Mouse (Mus musculus) neural tube, embryonic 11.5 days (tissue): ENCODE measurements at regions not wholly inside any gene's neighbourhood (a gene's known extent, or its start where the extent isn't known, plus 50 kb on each side); places are given as distances from the start of the nearest gene placed in this dataset.

Experiments used
- ATAC-seq: fragments of 200-750 bp; cut with Nextera tagmentation; 2 replicates; pipeline ENCODE4 v1.8.0; 2017; ENCODE audit warnings: moderate number of reproducible peaks, mild to moderate bottlenecking, moderate TSS enrichment, moderate library complexity; ENCODE audit not compliant: insufficient read depth, low FRiP score, low TSS enrichment
- DNase-seq: peaks from one replicate; pipeline ENCODE4 v3.0.0-alpha.2; 2015; ENCODE audit warnings: low spot score
- H3K27ac ChIP-seq: fragments of 300-500 bp; sonication (generic); 2 replicates; pipeline ENCODE4 v1.5.1; 2014; ENCODE audit warnings: low read depth, mild to moderate bottlenecking, low read length
- H3K27me3 ChIP-seq: fragments of 300-500 bp; sonication (generic); 2 replicates; pipeline ENCODE4 v1.6.1; 2014; ENCODE audit warnings: mild to moderate bottlenecking, low read length, mixed read lengths; ENCODE audit not compliant: control insufficient read depth, insufficient read depth
- H3K36me3 ChIP-seq: fragments of 300-500 bp; sonication (generic); 2 replicates; pipeline ENCODE4 v1.6.1; 2014; ENCODE audit warnings: mild to moderate bottlenecking, low read length, moderate library complexity, mixed read lengths; ENCODE audit not compliant: control insufficient read depth, insufficient read depth
- H3K4me1 ChIP-seq: fragments of 300-500 bp; sonication (generic); 2 replicates; pipeline ENCODE4 v1.6.1; 2014; ENCODE audit warnings: low read length, mixed read lengths; ENCODE audit not compliant: control insufficient read depth, insufficient read depth
- H3K4me2 ChIP-seq: fragments of 300-500 bp; sonication (generic); 2 replicates; pipeline ENCODE4 v1.6.1; 2014; ENCODE audit warnings: low read depth, mild to moderate bottlenecking, moderate library complexity
- H3K4me3 ChIP-seq: fragments of 300-500 bp; sonication (generic); 2 replicates; pipeline ENCODE4 v1.5.1; 2014; ENCODE audit warnings: low read depth, low read length
- H3K9ac ChIP-seq: fragments of 300-500 bp; sonication (generic); 2 replicates; pipeline ENCODE4 v1.6.1; 2014; ENCODE audit warnings: mild to moderate bottlenecking, low read length
- H3K9me3 ChIP-seq: fragments of 300-500 bp; sonication (generic); 2 replicates; pipeline ENCODE4 v1.6.1; 2016; ENCODE audit warnings: low read length; ENCODE audit not compliant: control insufficient read depth
- WGBS: fragments of 180-500 bp; shearing (Covaris S2); extraction: QIAGEN DNeasy Blood & Tissue Kit; methylation state at CpG from one replicate; pipeline ENCODE4 v1.1.7; 2014; 5-methylcytosine and 5-hydroxymethylcytosine counted together

- H3K27ac ChIP-seq = no peak overlapping the region
- ATAC-seq (no peak), DNase-seq (no peak)
- no peaks in the 10 kb centered on the region for H3K9me3 ChIP-seq
- no peaks in the 10 kb centered on the region for H3K4me1 ChIP-seq
- H3K36me3 ChIP-seq = no peaks in the 10 kb centered on the region
- H3K4me2 ChIP-seq = no peak overlapping the region
- H3K9ac ChIP-seq = no peak overlapping the region
- no peaks in the 10 kb centered on the region for H3K27me3 ChIP-seq
- WGBS = 82% methylated on average over 5 of the region's 5 CpGs
- H3K4me3 ChIP-seq = no peak overlapping the region
These were observed 1006.2 kb upstream of the Cdh20 start for GRCm38 (mm10) chr1:103762044-103762663.

- H3K4me2 ChIP-seq = no peak overlapping the region
- H3K36me3 ChIP-seq = no peaks in the 10 kb centered on the region
- H3K4me3 ChIP-seq = no peak overlapping the region
- no peaks in the 10 kb centered on the region for H3K9me3 ChIP-seq
- ATAC-seq = no peak
- H3K9ac ChIP-seq = no peak overlapping the region
- WGBS = 52% methylated on average over 3 of the region's 3 CpGs
- no peaks in the 10 kb centered on the region for H3K27me3 ChIP-seq
- no peak for DNase-seq
- no peaks in the 10 kb centered on the region for H3K4me1 ChIP-seq
- H3K27ac ChIP-seq = no peak overlapping the region
These were observed 1005.6 kb upstream of the Cdh20 start for GRCm38 (mm10) chr1:103762745-103763144.

- 81% methylated on average over 2 of the region's 2 CpGs for WGBS
- Histone ChIP-seq H3K36me3 (no peaks in the 10 kb centered on the region), H3K4me2 (no peak overlapping the region), H3K9ac (no peak overlapping the region), H3K4me1 (no peaks in the 10 kb centered on the region), H3K27ac (no peak overlapping the region), H3K4me3 (no peak overlapping the region), H3K9me3 (no peaks in the 10 kb centered on the region), H3K27me3 (no peaks in the 10 kb centered on the region)
- no peak for DNase-seq
- ATAC-seq = no peak
These were observed 1001.0 kb upstream of the Cdh20 start for GRCm38 (mm10) chr1:103767315-103767714.

- Histone ChIP-seq H3K4me3 (no peak overlapping the region), H3K4me2 (no peak overlapping the region), H3K27ac (no peak overlapping the region), H3K9me3 (no peaks in the 10 kb centered on the region), H3K9ac (no peak overlapping the region), H3K36me3 (no peaks in the 10 kb centered on the region), H3K4me1 (no peaks in the 10 kb centered on the region), H3K27me3 (no peaks in the 10 kb centered on the region)
- DNase-seq (no peak), ATAC-seq (no peak)
These were observed 983.6 kb upstream of the Cdh20 start for GRCm38 (mm10) chr1:103784692-103785091.

- no peaks in the 10 kb centered on the region for H3K27me3 ChIP-seq
- no peaks in the 10 kb centered on the region for H3K4me1 ChIP-seq
- no peak overlapping the region for H3K4me3 ChIP-seq
- no peak overlapping the region for H3K4me2 ChIP-seq
- no peaks in the 10 kb centered on the region for H3K9me3 ChIP-seq
- ATAC-seq (no peak), DNase-seq (no peak)
- no peak overlapping the region for H3K27ac ChIP-seq
- H3K9ac ChIP-seq = no peak overlapping the region
- no peaks in the 10 kb centered on the region for H3K36me3 ChIP-seq
These were observed 972.0 kb upstream of the Cdh20 start for GRCm38 (mm10) chr1:103796337-103796736.

GRCm38 (mm10) chr1:103799343-103799742 is 969.0 kb upstream of the Cdh20 start:
- Histone ChIP-seq H3K9ac (no peak overlapping the region), H3K27me3 (no peaks in the 10 kb centered on the region), H3K9me3 (no peaks in the 10 kb centered on the region), H3K27ac (no peak overlapping the region), H3K4me1 (no peaks in the 10 kb centered on the region), H3K4me2 (no peak overlapping the region), H3K36me3 (no peaks in the 10 kb centered on the region), H3K4me3 (no peak overlapping the region)
- peak; percentile 26 for DNase-seq
- no peak for ATAC-seq

- Histone ChIP-seq H3K9ac (no peak overlapping the region), H3K27ac (no peak overlapping the region), H3K9me3 (no peaks in the 10 kb centered on the region), H3K36me3 (no peaks in the 10 kb centered on the region), H3K4me1 (no peaks in the 10 kb centered on the region), H3K4me3 (no peak overlapping the region), H3K27me3 (no peaks in the 10 kb centered on the region), H3K4me2 (no peak overlapping the region)
- no peak for ATAC-seq
- 73% methylated on average over 3 of the region's 3 CpGs for WGBS
- DNase-seq = no peak
These were observed 950.4 kb upstream of the Cdh20 start for GRCm38 (mm10) chr1:103817946-103818345.
